Mouse (Mus musculus): ENCODE results near the gene Smox. TPM values are rescaled to one million over a fixed set of nuclear protein-coding genes. Genes with fewer than 3 reads are reported as not detected.
A peak's percentile ranks its signal among the peaks of the same experiment; 100 is the strongest.

Gene Smox
- polyA plus RNA-seq (2012; ENCODE audit: insufficient read depth, insufficient read length, missing spikeins), result 86.4 and 97.4 TPM in 2 replicates

DNA sequence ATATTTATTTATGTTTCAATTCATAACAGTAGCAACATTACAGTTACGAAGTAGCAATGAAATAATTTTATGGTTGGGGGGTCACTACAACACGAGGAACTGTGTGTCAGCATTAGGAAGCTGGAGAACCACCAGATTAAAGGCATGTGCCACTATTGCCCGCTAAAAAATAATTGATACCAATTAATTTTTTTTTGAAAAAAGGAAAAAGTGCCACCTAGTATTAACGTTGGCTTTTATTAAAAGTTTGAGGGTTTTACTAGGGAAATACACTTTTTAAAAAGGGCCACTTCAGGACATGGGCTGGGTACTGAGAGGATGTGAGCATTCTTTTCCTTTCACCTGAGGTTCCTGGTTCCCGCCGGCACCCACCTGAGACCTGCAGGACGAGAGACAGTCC lies at the start of gene Smox:
Gene Smox, plus strand, starts transcription at position 301 of the 400 bp plus-strand sequence.
- peak within 1 kb of the TSS; percentile 52 for H3K27ac ChIP-seq (ENCODE audit: insufficient read depth, low read depth, low read length)
- H3K4me1 ChIP-seq (ENCODE audit: control insufficient read depth, insufficient read depth, low read length), result peaks cover 27% of the 10 kb centered on the region
- H3K4me3 ChIP-seq (ENCODE audit: insufficient read depth, low read length), result peak within 1 kb of the TSS; percentile 66
- TF ChIP-seq POLR2A (IDR thresholded peaks at IDR 0.05; ENCODE audit: borderline replicate concordance, low read depth, low read length), result no peak
- no peak for TF ChIP-seq CTCF (IDR thresholded peaks at IDR 0.05; ENCODE audit: low read depth, low read length)

DNA sequence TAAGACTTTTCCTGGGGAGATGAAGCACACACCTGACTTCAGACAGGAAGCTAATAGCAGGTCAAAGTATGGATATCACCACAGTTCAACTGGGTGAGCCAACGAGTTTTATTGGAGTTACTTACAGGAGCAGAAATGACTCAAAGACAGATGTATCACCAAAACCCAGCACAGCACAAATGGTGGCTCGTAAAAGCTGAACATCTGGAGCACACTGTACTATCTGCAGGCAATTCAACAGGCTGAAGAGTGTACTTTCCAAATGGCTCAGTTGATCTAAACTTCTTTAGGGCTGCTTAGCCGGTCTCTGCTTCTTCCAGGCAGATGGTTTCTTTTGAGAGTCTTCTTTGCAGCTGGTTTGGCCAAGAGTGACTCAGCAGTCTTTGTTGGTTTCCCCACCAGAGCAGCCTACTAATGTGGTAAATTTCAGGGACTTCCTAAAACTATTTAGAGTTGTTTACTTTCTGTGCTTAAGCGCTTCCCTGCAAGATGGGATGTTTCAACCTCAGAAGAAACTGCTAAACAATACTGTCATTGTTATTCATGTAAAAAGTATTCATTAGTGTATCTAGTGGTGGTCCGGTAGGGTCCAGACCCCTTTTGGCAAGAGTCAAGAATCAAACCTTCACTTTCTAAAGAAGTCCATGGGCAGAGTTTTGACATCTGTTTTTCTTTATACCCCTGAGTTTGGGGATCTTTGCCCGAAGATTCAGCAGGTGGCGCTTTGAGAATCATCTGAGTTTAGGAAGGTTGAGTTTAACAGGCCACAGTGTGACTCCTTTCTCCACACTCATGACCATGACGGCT lies 48.0 kb upstream of the Smox start:
- peaks cover 7% of the 10 kb centered on the region; the same call in 1 of the 2 replicates for H3K4me1 ChIP-seq (ENCODE audit: control insufficient read depth, insufficient read depth, low read length)
- TF ChIP-seq POLR2A (IDR thresholded peaks at IDR 0.05; ENCODE audit: borderline replicate concordance, low read depth, low read length), result no peak
- TF ChIP-seq CTCF (IDR thresholded peaks at IDR 0.05; ENCODE audit: low read depth, low read length), result no peak
- H3K4me3 ChIP-seq (ENCODE audit: insufficient read depth, low read length), result no peak overlapping the region
- H3K27ac ChIP-seq (ENCODE audit: insufficient read depth, low read depth, low read length), result no peak overlapping the region

GRCm38 (mm10) chr2:131443891-131444190 lies 47.5 kb upstream of the Smox start:
- no peak overlapping the region for H3K27ac ChIP-seq (ENCODE audit: insufficient read depth, low read depth, low read length)
- TF ChIP-seq POLR2A (IDR thresholded peaks at IDR 0.05; ENCODE audit: borderline replicate concordance, low read depth, low read length) (no peak), CTCF (IDR thresholded peaks at IDR 0.05; ENCODE audit: low read depth, low read length) (no peak)
- peaks cover 7% of the 10 kb centered on the region; the same call in 1 of the 2 replicates for H3K4me1 ChIP-seq (ENCODE audit: control insufficient read depth, insufficient read depth, low read length)
- no peak overlapping the region for H3K4me3 ChIP-seq (ENCODE audit: insufficient read depth, low read length)

- Histone ChIP-seq H3K27ac (ENCODE audit: insufficient read depth, low read depth, low read length) (no peak overlapping the region), H3K4me3 (ENCODE audit: insufficient read depth, low read length) (no peak overlapping the region), H3K4me1 (ENCODE audit: control insufficient read depth, insufficient read depth, low read length) (peaks cover 7% of the 10 kb centered on the region; the same call in 1 of the 2 replicates)
- TF ChIP-seq CTCF (IDR thresholded peaks at IDR 0.05; ENCODE audit: low read depth, low read length) (no peak), POLR2A (IDR thresholded peaks at IDR 0.05; ENCODE audit: borderline replicate concordance, low read depth, low read length) (no peak)
These were observed 44.8 kb upstream of the Smox start for GRCm38 (mm10) chr2:131446416-131446982.

- TF ChIP-seq CTCF (IDR thresholded peaks at IDR 0.05; ENCODE audit: low read depth, low read length) (no peak), POLR2A (IDR thresholded peaks at IDR 0.05; ENCODE audit: borderline replicate concordance, low read depth, low read length) (no peak)
- peaks cover 7% of the 10 kb centered on the region; the same call in 1 of the 2 replicates for H3K4me1 ChIP-seq (ENCODE audit: control insufficient read depth, insufficient read depth, low read length)
- no peak overlapping the region for H3K27ac ChIP-seq (ENCODE audit: insufficient read depth, low read depth, low read length)
- no peak overlapping the region for H3K4me3 ChIP-seq (ENCODE audit: insufficient read depth, low read length)
These were observed 43.5 kb upstream of the Smox start for GRCm38 (mm10) chr2:131447566-131448330.

DNA sequence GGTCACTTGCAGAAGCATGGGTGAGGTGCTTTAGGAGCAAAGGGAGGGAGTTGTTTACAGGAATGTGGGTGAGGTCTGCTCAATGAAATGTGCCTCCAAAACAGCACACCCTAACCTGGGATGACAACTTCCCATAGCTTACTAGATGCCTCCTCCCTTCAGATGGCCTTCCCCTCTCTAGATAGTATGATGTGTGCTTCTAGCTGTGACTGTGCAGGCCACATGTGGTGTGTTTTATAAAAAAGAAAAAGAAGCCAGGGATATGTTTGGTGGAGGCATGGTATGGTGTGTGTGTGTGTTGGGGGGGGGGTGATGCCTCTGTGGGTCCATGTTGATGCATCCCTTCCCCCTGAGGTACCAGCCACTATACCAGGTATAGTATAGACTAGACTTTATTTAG lies 42.9 kb upstream of the Smox start:
- H3K27ac ChIP-seq (ENCODE audit: insufficient read depth, low read depth, low read length), result no peak overlapping the region
- H3K4me1 ChIP-seq (ENCODE audit: control insufficient read depth, insufficient read depth, low read length), result peaks cover 7% of the 10 kb centered on the region; the same call in 1 of the 2 replicates
- TF ChIP-seq CTCF (IDR thresholded peaks at IDR 0.05; ENCODE audit: low read depth, low read length), result no peak
- no peak for TF ChIP-seq POLR2A (IDR thresholded peaks at IDR 0.05; ENCODE audit: borderline replicate concordance, low read depth, low read length)
- no peak overlapping the region for H3K4me3 ChIP-seq (ENCODE audit: insufficient read depth, low read length)

DNA sequence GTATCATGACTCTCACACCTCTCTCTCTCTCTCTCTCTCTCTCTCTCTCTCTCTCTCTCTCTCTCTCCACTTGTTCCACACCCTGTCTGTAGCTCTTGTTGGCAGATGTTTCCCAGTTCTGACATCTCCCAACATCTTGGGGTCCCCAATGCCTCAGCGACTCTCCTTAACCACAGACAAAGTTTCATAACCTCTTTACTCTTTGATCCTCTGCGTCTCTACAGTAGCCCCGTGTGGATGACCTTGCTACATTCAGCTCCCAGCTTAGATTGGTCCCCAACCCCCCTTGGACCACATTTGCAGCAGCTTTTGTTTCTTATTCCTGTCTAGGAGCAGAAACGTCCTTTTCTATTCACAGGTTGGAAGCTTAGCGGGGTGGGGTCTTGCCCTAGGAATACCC lies 41.6 kb upstream of the Smox start:
- peaks cover 7% of the 10 kb centered on the region; the same call in 1 of the 2 replicates for H3K4me1 ChIP-seq (ENCODE audit: control insufficient read depth, insufficient read depth, low read length)
- no peak overlapping the region for H3K27ac ChIP-seq (ENCODE audit: insufficient read depth, low read depth, low read length)
- TF ChIP-seq POLR2A (IDR thresholded peaks at IDR 0.05; ENCODE audit: borderline replicate concordance, low read depth, low read length) (no peak), CTCF (IDR thresholded peaks at IDR 0.05; ENCODE audit: low read depth, low read length) (no peak)
- no peak overlapping the region for H3K4me3 ChIP-seq (ENCODE audit: insufficient read depth, low read length)

GRCm38 (mm10) chr2:131450491-131450890 lies 40.8 kb upstream of the Smox start:
- Histone ChIP-seq H3K27ac (ENCODE audit: insufficient read depth, low read depth, low read length) (no peak overlapping the region), H3K4me3 (ENCODE audit: insufficient read depth, low read length) (no peak overlapping the region), H3K4me1 (ENCODE audit: control insufficient read depth, insufficient read depth, low read length) (peaks cover 7% of the 10 kb centered on the region; the same call in 1 of the 2 replicates)
- TF ChIP-seq CTCF (IDR thresholded peaks at IDR 0.05; ENCODE audit: low read depth, low read length) (no peak), POLR2A (IDR thresholded peaks at IDR 0.05; ENCODE audit: borderline replicate concordance, low read depth, low read length) (no peak)

GRCm38 (mm10) chr2:131457728-131458127 lies 33.6 kb upstream of the Smox start:
- Histone ChIP-seq H3K4me1 (ENCODE audit: control insufficient read depth, insufficient read depth, low read length) (peaks cover 5% of the 10 kb centered on the region; the same call in 1 of the 2 replicates), H3K4me3 (ENCODE audit: insufficient read depth, low read length) (no peak overlapping the region), H3K27ac (ENCODE audit: insufficient read depth, low read depth, low read length) (no peak overlapping the region)
- TF ChIP-seq CTCF (IDR thresholded peaks at IDR 0.05; ENCODE audit: low read depth, low read length) (no peak), POLR2A (IDR thresholded peaks at IDR 0.05; ENCODE audit: borderline replicate concordance, low read depth, low read length) (no peak)
